Mouse (Mus musculus): ENCODE measurements around the gene Pimreg.

GRCm38 (mm10) chr11:72011955-72012354 lies 29.9 kb upstream of the Pimreg start:
- TF ChIP-seq CTCF (IDR thresholded peaks at IDR 0.05; ENCODE audit: control insufficient read depth, insufficient read depth, insufficient read length) = no peak
- TF ChIP-seq MYOG (IDR thresholded peaks at IDR 0.05; ENCODE audit: control insufficient read depth, extremely low read depth, insufficient read length) = no peak
- TF ChIP-seq CEBPB (IDR thresholded peaks at IDR 0.05; ENCODE audit: low read depth) = no peak
